Mouse (Mus musculus) cortical plate, adult 2 months (tissue): ENCODE results near the gene Polr2c.

Source experiments
- CTCF ChIP-seq: fragments of 200-500 bp; IDR thresholded peaks from 2 replicates; pipeline ENCODE4 v1.5.1; 2011; ENCODE audit warnings: mild to moderate bottlenecking, control low read depth, low read length; ENCODE audit not compliant: insufficient read depth; ENCODE audit errors: extremely low read depth
- POLR2A ChIP-seq: fragments of 200-500 bp; IDR thresholded peaks from 2 replicates; pipeline ENCODE4 v1.6.1; 2011; ENCODE audit warnings: mild to moderate bottlenecking, low read length, control low read depth; ENCODE audit not compliant: insufficient read depth; ENCODE audit errors: extremely low read depth

GRCm38 (mm10) chr8:94871108-94871894 lies 14.1 kb downstream of the Polr2c start:
- TF ChIP-seq CTCF, result no peak
- peak; percentile 70 for TF ChIP-seq POLR2A
